Mouse (Mus musculus): ENCODE data around the gene Slc29a2. TPM values are rescaled to one million over a fixed set of nuclear protein-coding genes. Genes with fewer than 3 reads are reported as not detected.

The Slc29a2 gene
- total RNA-seq, 2 experiments from 2014 or later: 15.0 to 17.2 TPM

- DNase-seq (ENCODE audit: low spot score in 2 of 2): no peak
- intact Hi-C loops (cut with DNase I): no loop called here
Measured at GRCm38 (mm10) chr19:5052853-5053252, 29.2 kb downstream of the Slc29a2 start.

- peak; percentile 48 to 61 for DNase-seq (ENCODE audit: low spot score in 2 of 2)
- intact Hi-C loops (cut with DNase I): no loop called here
Measured at GRCm38 (mm10) chr19:5053909-5054308, 30.2 kb downstream of the Slc29a2 start.

- DNase-seq (ENCODE audit: low spot score in 2 of 2): peak in 1 of 2 experiments; percentile 29
- intact Hi-C loops (cut with DNase I): loop anchor here (2.0 kb wide), 1 partner anchor 17 kb away; no protein-coding TSS in a partner anchor
Measured at GRCm38 (mm10) chr19:5056251-5056650, 32.6 kb downstream of the Slc29a2 start.

GRCm38 (mm10) chr19:5057876-5058775 lies 34.5 kb downstream of the Slc29a2 start:
- intact Hi-C loops (cut with DNase I): loop anchor here (2.0 kb wide), 1 partner anchor 15 kb away; no protein-coding TSS in a partner anchor
- no peak for DNase-seq (ENCODE audit: low spot score in 2 of 2)

- intact Hi-C loops (cut with DNase I): no loop called here
- peak in 1 of 2 experiments; percentile 24 for DNase-seq (ENCODE audit: low spot score in 2 of 2)
Measured at GRCm38 (mm10) chr19:5058801-5059771, 35.4 kb downstream of the Slc29a2 start.

GRCm38 (mm10) chr19:5060365-5061330 lies 37.0 kb downstream of the Slc29a2 start:
- intact Hi-C loops (cut with DNase I): no loop called here
- DNase-seq (ENCODE audit: low spot score in 2 of 2): no peak

GRCm38 (mm10) chr19:5062041-5062440 lies 38.4 kb downstream of the Slc29a2 start:
- intact Hi-C loops (cut with DNase I): no loop called here
- no peak for DNase-seq (ENCODE audit: low spot score in 2 of 2)

GRCm38 (mm10) chr19:5062446-5062845 lies 38.8 kb downstream of the Slc29a2 start:
- no peak for DNase-seq (ENCODE audit: low spot score in 2 of 2)
- intact Hi-C loops (cut with DNase I): no loop called here

GRCm38 (mm10) chr19:5065104-5065503 lies 41.4 kb downstream of the Slc29a2 start:
- intact Hi-C loops (cut with DNase I): no loop called here
- no peak for DNase-seq (ENCODE audit: low spot score in 2 of 2)

GRCm38 (mm10) chr19:5067040-5067799 lies 43.6 kb downstream of the Slc29a2 start:
- intact Hi-C loops (cut with DNase I): no loop called here
- no peak for DNase-seq (ENCODE audit: low spot score in 2 of 2)

GRCm38 (mm10) chr19:5067867-5068569 lies 44.4 kb downstream of the Slc29a2 start, which contains the start of gene Cd248:
Cd248 (plus strand) TSS chr19:5068078.
- intact Hi-C loops (cut with DNase I): no loop called here
- peak in 1 of 2 experiments; percentile 23 for DNase-seq (ENCODE audit: low spot score in 2 of 2)

- DNase-seq (ENCODE audit: low spot score in 2 of 2): peak in 1 of 2 experiments; percentile 5
- intact Hi-C loops (cut with DNase I): no loop called here
Measured at GRCm38 (mm10) chr19:5068570-5069234, 45.0 kb downstream of the Slc29a2 start.

GRCm38 (mm10) chr19:5069486-5069885 lies 45.8 kb downstream of the Slc29a2 start:
- no peak for DNase-seq (ENCODE audit: low spot score in 2 of 2)
- intact Hi-C loops (cut with DNase I): no loop called here

GRCm38 (mm10) chr19:5069978-5070377 lies 46.3 kb downstream of the Slc29a2 start:
- intact Hi-C loops (cut with DNase I): loop anchor here (5.0 kb wide), 1 partner anchor 53 kb away; no protein-coding TSS in a partner anchor
- no peak for DNase-seq (ENCODE audit: low spot score in 2 of 2)

GRCm38 (mm10) chr19:5071077-5071476 lies 47.4 kb downstream of the Slc29a2 start:
- intact Hi-C loops (cut with DNase I): loop anchor here (5.0 kb wide), 1 partner anchor 54 kb away; no protein-coding TSS in a partner anchor
- DNase-seq (ENCODE audit: low spot score in 2 of 2): no peak

- DNase-seq (ENCODE audit: low spot score in 2 of 2): peak; percentile 21 to 24
- intact Hi-C loops (cut with DNase I): loop anchor here (2.0 to 5.0 kb wide), 2 partner anchors 15 to 54 kb away; no protein-coding TSS in a partner anchor
Measured at GRCm38 (mm10) chr19:5071545-5072369, 48.1 kb downstream of the Slc29a2 start.

Data from left cerebral cortex, postnatal 36 days (tissue).